Mouse (Mus musculus) kidney, postnatal 36 days (tissue): ENCODE data around the gene Ifit1bl1.
A peak's percentile ranks its signal among the peaks of the same experiment; 100 is the strongest.
"Not testable (repeated sequence)": the region's sequence is repeated elsewhere in the genome, so short reads cannot be mapped to it uniquely, and the experiment has no call there.

ENCODE experiments used
- DNase-seq, 2 experiments: peaks; one replicate each; pipeline ENCODE4 v3.0.0; 2021 to 2022; ENCODE audit warnings: mixed read lengths in 2 of 2

Ifit1bl1 gene

DNA sequence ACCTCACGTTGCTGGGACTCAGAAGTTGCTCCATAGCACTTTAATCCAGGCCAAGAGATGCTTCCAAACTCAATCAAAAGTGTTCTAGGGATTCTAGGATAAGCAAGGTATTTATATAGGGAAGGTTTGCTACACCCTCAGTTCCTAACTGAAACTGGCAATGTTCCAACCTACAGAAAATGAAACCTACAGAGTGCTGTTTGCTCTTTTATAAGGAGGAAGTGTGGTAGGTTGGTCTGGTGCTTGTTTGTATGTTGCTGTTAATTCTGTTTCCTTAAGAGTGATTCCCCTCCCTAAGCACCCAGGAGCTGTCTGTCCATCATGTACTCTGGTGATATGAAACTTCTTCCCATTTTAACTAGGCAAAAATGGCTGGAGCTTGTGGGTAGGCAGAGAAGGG, at the start of gene Ifit1bl1:
Gene Ifit1bl1 (minus strand): TSS at position 69 of the 400 bp plus-strand sequence.
- DNase-seq = not testable (repeated sequence)

DNA sequence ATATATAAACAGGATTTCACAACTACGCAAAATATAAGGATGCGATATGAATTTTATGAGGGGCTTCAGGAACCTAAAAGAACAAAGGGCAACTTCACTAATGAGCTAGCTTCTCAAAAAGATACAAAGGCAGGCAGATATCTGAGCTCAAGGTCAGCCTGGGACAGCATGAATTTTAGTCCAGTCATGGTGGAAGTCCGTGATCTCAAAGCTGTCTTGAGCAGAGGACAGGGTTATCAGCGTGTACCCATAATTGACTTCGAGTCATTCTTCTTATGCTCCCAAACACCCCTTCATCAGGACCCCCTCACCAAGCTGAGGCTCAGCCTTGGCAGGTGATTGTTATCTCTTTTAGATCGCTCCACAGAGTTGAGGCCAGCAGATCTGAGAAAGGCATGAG, 49.2 kb upstream of the Ifit1bl1 start:
- DNase-seq = no peak

DNA sequence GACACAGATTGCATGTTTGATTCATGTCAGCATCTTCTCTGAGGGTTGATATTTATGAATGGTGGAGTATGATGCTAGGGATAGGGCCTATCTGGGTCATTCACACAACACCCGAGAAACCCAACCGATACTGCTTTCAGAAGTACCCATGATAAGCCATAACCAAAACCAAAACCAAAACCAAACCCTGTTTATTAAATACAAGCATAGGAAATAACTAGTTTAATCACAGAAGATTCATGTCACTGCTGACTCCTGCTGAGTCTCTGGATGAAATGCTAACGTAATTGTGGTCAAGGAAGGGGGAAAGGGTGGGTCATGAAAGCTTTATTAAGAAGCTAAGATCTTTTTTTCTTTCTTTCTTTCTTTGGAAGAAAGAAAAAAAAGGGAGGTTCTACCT, 48.5 kb upstream of the Ifit1bl1 start:
- no peak for DNase-seq

DNA sequence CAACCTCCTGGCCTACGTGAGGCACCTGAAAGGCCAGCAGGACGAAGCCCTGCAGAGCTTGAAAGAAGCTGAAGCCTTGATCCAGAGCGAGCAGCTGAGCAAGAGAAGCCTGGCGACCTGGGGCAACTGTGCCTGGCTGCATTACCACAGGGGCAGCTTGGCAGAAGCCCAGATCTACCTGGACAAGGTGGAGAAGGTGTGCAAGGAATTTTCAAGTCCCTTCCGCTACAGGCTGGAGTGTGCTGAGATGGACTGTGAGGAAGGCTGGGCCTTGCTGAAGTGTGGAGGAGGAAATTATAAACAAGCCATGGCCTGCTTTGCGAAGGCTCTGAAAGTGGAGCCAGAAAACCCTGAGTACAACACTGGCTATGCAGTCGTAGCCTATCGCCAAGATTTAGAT, 45.9 kb upstream of the Ifit1bl1 start:
- DNase-seq = peak in 1 of 2 experiments; percentile 45

DNA sequence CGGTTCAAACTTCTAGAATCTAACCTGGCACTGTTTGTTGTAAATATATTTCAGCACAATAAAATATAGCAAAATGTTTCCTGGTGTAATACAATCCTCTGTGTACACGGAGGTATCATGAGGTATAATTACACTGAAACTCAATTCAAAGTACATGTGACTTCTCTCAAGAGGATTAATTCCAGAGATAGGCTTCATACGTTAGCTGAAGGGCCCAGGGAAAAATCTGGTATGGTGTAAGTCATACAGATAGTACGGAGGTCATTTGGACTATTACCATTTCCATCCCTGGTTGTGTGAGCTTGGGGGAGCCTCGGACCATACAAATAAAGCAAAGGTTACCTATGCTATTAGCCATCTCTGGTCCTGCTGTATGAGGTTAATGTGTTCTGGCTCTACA, 40.9 kb upstream of the Ifit1bl1 start:
- DNase-seq = no peak

DNA sequence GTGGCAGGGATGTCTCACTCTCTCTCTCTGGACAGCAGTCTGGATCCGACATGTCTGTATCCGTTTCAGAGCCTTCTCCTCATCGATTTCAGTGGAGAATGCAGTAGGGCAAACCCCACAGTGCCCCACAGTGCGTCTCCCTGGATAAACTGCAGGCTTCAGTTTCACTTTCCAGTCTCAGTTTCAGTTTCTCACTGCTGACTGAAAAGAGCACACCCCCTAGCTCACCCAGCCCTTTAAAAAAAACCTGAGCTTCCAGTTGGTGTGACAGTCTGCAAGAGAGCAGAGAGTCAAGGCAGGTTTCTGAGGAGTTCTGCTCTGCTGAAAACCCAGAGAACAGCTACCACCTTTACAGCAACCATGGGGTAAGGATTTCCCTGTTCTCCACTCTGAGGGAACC, 38.9 kb upstream of the Ifit1bl1 start, which contains the start of the genes Ifit1bl2 and Ifit1:
Gene Ifit1bl2 (minus strand): TSS at position 121 of the 400 bp plus-strand sequence.
Gene Ifit1 (plus strand): TSS at position 249 of the 400 bp plus-strand sequence.
- DNase-seq = peak; percentile 38 to 44

DNA sequence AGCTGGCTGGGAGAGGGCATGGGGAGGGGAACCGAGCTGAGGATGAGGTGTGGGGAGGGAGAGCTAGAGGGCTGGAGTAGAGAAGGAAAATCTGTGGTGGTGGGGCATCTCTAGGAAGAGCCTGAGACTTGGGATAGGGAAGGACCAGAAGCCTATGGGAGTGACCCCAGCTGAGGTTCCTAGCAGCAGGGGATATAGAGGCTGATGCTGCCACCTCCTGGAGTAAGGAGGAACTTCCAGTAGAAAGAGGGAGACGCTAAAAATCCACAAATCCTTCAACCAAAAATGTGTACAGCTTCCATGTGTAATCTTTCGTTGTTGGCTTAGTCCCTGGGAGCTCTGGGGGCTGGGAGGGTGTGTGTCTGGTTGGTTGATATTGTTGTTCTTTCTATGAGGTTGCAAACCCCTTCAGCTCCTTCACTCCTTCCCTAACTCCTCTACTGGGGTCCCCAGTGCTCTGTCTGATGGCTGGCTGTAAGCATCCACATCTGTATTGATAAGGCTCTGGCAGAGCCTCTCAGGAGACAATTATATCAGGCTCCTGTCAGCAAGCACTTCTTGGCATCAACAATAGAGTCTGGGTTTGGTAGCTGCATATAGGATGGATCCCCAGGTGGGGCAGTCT, 35.3 kb upstream of the Ifit1bl1 start:
- DNase-seq = peak; percentile 61 to 79

DNA sequence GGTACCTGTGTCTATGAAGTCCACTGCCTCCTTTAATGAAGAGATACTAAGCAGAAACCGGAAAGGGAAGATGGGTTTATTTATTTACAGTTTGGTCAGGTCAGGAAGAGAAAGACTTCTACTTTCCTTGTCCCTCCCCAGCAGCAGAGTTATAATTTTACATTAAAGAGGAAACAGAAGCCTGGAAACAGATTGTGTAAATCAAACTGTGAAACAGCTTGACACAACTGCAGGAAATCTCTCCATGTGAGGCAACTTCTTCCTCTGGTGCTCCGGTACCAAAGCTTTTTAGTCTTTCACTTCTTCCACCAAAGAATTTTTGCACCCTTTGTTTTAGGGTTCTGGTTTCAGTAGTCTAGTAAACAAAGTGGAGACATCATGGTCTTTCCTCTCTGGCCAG, 31.7 kb upstream of the Ifit1bl1 start:
- no peak for DNase-seq

DNA sequence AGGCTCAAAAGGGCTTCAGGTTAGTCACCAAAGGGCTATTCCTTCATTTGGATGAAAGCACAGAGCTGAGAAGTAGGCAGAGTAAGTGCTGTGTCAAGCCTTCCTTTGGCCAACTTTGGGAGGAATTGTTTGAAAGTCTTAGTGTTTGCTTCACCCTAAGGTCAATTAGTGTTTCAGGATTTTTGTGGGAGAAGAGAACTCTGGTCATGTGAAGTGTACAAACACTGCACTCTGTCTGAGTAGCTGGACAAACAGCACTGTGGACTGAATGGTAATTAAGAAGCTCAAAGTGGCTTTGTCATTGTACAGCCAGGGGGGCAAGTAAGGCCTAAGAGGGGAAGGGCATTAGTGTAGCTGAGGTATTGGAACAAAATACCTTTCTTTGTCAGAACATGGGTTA, 29.7 kb upstream of the Ifit1bl1 start:
- no peak for DNase-seq

DNA sequence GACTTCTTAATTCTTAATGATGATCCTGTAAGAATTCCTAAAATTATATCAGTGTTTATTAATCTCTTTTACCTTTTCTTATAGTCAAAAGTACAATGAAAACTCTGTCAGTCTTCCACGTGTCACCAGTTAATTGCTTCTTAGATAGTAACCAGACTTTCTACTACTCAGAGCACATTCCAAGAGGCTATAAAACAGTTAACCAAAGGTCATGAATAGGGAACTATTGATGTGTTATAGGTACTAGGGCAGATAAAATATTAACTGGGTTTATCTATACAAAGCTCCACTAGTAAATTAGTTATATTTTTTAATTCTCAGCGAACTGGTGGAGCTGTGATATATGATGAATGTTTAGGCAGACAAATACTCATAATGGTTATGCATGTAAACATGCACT, 25.7 kb upstream of the Ifit1bl1 start:
- DNase-seq = no peak

DNA sequence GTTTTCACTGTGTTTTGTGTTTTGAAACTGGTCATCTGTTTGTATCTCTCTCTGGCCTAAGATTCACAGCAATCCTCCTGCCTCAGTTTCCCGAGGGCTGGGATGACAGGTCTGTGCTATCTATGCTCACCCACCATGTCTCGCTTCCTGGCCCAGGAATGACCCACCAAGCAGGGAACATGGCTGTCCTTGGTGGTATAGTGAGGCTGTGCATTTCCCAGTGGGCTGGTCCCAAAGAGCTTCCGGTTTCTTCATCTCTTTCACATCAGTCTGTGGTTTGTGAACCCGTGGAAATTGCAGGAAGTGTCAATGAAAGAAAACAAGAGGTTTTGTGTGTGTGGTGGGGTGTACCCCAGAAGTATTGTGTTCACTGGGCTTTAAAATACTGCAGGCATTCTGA, 22.9 kb upstream of the Ifit1bl1 start:
- no peak for DNase-seq

DNA sequence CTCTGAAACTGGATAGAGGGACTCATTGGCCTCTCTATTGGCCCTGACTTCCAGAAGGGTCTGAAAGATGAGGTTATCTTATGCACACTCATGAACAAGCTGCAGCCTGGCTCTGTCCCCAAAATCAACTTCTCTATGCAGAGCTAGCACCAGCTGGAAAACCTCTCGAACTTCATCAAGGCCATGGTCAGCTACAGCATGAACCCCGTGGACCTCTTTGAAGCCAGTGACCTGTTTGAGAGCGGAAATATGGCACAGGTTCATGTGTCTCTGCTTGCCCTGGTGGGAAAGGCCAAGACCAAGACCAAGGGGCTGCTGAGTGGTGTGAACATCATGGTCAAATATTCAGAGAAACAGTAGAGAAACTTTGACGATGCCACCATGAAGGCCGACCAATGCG, 22.0 kb upstream of the Ifit1bl1 start:
- DNase-seq = no peak

DNA sequence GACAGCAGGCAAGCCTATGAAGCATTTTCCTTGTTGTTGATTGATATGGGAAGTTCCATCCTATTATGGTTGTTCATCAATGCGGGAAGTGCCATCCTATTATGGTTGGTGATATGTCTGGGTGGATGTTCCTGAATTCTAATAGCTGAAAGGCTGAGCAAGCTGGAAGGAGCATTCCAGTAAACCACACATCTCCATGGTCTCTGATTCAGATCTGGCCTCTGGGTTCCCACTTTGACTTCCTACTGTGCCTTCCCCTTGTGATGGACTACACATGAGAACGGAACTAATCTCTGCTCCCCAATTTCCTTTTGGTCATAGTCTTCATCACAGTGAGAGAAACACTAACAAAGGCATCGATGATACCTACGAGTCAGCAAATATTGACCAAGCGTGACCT, 19.1 kb upstream of the Ifit1bl1 start:
- DNase-seq = no peak

DNA sequence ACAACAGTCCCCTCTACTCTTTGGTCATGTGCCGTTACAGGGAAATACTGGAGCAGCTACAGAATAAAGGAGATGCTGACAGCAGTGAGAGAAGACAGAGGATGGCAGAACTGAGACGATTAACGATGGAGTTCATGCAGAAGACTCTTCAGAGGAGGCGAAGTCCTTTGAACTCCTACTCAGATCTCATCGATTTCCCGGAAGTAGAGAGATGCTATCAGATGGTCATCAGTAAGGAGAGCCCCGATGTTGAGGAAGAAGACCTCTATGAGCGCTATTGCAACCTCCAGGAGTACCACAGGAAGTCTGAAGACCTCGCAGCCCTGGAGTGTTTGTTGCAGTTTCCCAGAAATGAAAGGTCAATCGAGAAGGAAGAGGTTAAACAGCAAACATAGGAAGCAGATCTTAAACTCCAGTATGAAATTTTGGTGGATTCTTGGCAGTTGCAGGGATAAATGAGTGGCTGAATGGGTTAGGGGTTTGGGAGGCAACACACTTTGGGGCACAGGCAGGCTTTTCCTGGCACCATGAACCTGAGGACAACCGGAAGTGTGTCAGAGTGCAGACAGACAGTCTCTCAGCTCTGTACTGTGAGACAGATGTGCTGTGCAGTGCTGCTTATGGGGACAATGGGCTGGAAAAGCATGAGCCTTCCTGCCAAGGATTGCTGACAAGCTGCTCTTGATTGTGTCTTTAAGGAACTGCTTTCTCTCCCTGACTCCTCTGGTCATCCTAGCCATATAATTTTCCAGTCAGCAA, 10.7 kb upstream of the Ifit1bl1 start:
- DNase-seq = not testable (repeated sequence)

DNA sequence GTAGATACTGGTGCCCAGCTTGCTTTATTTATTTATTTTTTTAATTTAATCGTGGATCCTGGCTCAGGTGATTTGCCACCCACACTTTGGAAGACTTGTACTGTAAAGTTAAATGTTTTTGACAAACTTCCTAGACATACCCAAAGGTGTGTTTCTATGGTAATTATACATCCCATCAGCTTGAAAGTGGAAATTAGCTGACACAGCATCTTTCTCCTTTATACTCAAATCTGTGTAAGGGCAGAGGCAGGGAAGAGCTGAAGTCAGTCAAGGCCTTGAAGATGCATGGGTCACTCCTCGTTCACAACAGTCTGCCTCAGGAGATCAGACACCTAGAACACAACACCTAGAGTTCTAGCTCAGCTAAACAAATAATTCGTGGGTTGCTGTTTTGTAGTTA, 8.4 kb upstream of the Ifit1bl1 start:
- DNase-seq = not testable (repeated sequence)

DNA sequence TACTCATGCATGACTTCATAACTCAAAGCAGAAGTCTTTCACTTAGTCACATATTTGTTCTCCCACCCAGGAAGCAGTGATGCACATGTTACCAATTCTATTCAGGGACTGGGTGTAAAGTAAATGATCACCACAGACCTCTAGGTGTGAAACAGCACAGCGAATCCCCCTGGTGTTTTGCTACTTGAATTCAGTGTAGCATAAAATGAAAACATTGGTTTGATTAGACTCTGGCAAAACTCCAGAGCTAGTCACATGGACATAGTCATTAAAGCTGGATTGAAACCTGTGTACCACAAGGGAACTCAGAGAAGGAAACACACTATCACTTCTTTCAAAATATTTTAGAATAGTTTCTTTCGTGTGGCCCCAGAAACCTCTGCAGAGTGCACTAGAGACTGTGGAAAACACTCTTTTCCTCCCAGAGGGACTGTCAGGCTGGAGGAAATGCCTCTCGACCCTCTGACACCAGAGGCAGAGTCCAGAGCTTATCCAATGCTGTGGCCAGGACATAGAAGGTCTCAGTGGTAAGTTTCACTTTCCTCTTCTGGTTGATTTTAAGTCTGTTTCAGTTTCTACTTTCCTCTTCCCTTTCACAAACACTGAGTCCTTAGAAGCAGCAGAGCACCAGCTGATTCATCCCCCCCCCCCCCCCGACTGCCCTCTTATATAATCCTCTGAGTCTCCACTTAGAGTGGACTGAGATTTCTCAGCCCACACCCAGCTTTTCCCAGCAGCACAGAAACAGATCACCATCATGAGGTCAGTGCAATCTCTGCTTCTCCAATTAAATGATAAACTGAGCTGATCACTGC, 5.7 kb upstream of the Ifit1bl1 start, which contains the start of gene Ifit3b:
Gene Ifit3b (plus strand): TSS at position 734 of the 815 bp plus-strand sequence.
- peak; percentile 70 for DNase-seq

DNA sequence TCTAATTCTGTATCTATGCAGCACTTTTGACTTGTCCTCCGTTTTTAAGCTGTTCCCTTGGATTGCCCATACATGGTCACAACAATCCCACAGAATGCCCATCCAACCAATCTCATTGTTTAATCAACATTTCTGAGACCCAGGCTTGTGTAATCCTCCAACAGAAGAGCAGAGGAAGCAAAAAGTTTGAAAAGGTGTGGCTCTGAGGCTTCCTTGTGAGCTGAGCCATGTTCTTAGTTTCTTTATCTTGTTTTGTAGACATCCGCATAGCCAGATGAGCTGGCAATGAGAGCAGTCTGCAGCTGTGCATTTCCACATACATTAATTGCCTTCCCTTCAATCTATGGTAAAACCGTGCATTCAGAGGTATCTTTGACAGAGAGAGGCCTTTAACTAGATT, 3.7 kb upstream of the Ifit1bl1 start:
- no peak for DNase-seq

DNA sequence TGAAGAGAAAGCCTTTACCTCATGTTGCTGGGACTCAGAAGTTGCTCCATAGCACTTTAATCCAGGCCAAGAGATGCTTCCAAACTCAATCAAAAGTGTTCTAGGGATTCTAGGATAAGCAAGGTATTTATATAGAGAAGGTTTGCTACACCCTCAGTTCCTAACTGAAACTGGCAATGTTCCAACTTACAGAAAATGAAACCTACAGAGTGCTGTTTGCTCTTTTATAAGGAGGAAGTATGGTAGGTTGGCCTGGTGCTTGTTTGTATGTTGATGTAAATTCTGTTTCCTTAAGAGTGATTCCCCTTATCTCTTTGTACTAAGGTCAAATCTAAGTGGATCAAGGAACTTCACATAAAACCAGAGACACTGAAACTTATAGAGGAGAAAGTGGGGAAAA, 2.5 kb downstream of the Ifit1bl1 start:
- DNase-seq = not testable (repeated sequence)

DNA sequence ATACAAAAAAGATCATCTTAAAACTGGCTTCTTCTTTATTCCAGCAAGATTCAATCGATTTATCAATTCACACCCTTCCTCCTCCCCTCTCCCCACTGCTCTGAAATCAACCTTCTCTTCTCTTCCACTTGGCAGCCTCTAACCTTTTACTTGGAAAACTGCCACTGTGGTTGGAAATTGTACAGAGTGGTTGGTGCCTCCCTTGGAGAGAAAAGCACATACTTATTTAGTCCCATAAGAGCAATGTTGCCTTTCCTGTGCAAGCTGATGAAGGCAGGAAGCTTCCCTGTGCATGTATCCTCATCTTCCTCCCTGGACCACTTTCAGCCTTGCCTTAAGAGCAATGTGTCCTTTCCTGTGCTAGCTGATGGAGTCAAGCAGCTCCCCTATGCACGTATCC, 3.4 kb downstream of the Ifit1bl1 start:
- peak; percentile 54 to 70 for DNase-seq

DNA sequence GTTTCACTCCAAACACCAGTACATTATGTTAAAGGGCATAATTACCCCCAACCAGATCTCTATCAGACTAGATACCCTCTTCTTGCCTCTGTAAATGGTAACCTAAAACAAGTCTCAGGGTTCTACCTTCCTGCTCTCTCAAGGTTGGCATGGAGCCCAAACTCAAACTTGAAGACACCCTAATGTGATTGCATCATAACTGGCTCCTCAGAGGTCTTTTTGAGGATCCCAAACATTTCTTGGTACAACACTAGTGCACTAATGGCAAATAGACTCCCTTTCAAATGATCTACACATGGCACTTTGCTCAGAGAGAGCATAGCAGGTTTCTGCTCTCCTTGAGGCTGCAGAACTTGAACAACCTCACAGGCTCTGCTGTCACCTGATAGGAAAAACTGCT, 4.9 kb downstream of the Ifit1bl1 start:
- no peak for DNase-seq

DNA sequence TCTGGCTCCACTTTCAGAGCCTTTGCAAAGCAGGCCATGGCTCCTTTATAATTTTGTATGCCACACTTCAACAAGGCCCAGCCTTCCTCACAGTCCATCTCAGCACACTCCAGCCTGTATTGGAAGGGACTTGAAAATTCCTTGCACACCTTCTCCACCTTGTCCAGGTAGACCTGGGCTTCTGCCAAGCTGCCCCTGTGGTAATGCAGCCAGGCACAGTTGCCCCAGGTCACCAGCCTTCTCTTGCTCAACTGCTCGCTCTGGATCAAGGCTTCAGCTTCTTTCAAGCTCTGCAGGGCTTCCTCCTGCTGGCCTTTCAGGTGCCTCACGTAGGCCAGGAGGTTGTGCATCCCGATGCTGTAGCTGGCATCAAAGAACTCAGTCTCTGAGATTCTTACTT, 7.2 kb downstream of the Ifit1bl1 start:
- not testable (repeated sequence) for DNase-seq

DNA sequence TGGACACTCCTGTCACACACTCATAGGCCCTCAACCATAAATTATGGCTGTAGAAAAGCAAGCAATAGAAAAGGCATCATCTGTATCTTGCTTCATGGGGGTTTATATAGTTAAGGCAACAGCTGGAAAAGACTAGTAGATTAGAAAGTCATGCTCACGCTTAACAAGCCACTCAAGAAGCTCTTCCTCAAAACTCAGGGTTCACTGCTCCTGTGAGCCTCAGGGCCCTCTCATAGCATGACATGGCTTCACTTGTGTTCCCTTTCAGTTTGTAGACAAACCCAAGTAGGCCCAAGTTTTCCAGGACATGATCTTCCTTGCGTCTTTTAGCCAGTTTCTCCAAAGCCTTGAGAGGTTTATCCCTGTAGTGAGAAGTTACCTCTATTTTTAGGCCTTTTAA, 8.3 kb downstream of the Ifit1bl1 start:
- no peak for DNase-seq

DNA sequence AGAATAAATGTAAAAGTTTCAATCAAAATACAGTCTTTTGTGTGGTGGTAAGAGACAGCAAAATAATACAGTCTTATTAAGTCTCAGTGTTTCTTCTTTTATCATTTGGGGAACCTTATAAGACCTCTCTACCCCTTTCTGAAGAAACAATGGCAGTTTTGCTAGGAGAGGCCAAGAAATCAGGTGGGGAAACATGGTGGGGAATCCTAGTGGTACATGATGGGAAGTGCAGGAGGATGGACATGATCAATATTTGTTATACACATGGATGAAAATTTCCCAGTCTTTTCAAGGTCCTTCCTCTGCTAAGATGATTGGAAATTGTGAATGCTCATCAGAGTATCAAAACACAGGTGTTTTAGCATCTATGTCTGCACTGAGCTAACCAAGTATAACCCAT, 12.8 kb downstream of the Ifit1bl1 start:
- DNase-seq = no peak
